8 mouse cellular contexts compared by ENCODE assay signal in genomic region chr10:7870571-7871315, GRCm38 (mm10). TPM values are rescaled to one million over a fixed set of nuclear protein-coding genes. Genes with fewer than 3 reads are reported as not detected.
A peak's percentile ranks its signal among the peaks of the same experiment; 100 is the strongest.
DNase-seq lines count a peak whose midpoint lies in the region; ATAC-seq lines count a peak whose summit lies in the region.

No protein-coding gene starts in this region.

- ATAC-seq in erythroblast, adult 5-6 weeks (replicated peaks; ENCODE audit: low FRiP score, poor library complexity, severe bottlenecking), result no peak

- peak; percentile 93 for DNase-seq in heart, adult 11 months
- DNase-seq in heart, adult 8-10 months (ENCODE audit: low spot score), result no peak
- peak; percentile 75 for DNase-seq in 416B (ENCODE audit: low read depth)
- peak; percentile 30 for DNase-seq in T-cell, adult 2 months (ENCODE audit: low spot score)
- peak; percentile 20 to 70 for DNase-seq in frontal cortex, adult 2 months (ENCODE audit: extremely low spot score in 1 of 2, low spot score in 1 of 2)
- DNase-seq in layer of hippocampus, postnatal 36 days, result peak; percentile 46 to 55
- peak; percentile 75 for DNase-seq in retina, embryonic 14.5 days (ENCODE audit: low spot score)

RNA-seq across cellular contexts. Expression of gene Zc3h12d, which starts 38.5 kb away (rescaled TPM):
- total RNA-seq in heart, adult 8-10 months (2022), result under 1 TPM; 0.14 to 0.26 (median 0.23) TPM
- polyA plus RNA-seq in frontal cortex, adult 2 months (2012; rRNA removed), result 0.15 and 0.22 TPM in 2 replicates
- under 1 TPM; 0.13 to 0.17 TPM for total RNA-seq in layer of hippocampus, postnatal 36 days (2021)
- total RNA-seq in erythroblast, adult 5-6 weeks (2015; ENCODE audit: low replicate concordance), result 1.5 TPM in 1 of 2 replicates, not detected in the other
- total RNA-seq in erythroblast, adult 5-6 weeks (2017; ENCODE audit: low replicate concordance), result 0.42 and 1.0 TPM in 2 replicates
